Mouse (Mus musculus): ENCODE results near the gene Epha4.

DNA sequence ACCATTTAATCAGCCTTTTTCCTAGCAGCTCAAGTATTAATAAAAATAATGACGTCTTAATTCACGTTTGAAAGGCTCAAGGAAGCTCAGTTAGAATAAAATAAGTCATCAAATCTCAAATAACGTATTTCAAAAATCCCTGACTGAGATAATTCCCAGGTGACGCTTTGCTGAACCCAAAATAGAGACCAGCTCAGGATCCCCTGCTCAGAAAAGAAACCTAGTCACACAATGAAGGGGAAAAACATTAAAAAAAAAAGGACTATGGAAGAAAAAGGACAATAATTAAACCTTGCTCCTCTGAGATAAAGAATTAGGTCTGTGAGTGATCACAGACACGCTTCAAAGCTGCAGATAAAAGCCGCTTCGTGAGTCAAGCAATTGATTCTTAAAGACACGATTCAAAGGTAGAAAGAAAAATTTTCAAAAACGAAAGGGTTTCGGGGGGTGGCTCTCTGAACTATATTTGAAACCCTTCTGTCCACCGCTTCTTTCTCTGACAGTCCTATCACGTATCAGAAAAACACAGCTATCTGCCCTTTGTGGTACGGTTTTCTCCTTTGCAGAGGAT, 13.4 kb downstream of the Epha4 start:
- TF ChIP-seq POLR2A (IDR thresholded peaks at IDR 0.05; ENCODE audit: insufficient read depth, low read depth, low read length), result no peak
- no peak for TF ChIP-seq CTCF (IDR thresholded peaks at IDR 0.05; ENCODE audit: insufficient read depth, low read depth, low read length)
